ENCODE assay signal across 20 mouse cellular contexts in the genomic region with DNA sequence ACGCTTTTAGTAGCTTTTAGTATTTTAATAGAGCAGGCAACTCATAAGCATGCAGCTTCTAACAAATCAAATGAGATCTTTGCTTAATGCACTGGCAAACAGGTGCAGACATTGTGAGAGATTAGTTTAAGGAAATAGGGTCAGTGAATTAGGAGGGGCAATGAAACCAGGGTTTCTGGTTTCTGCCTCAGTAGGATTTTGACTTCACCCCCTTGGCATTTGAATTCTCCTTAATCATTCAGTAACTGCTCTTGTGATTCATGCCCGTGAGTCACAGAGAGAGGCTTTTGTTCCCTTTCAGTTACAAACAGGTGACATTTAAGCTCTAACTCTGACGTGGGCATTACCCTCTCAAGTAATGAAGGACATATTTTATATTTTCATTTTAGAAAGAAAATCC. TPM values are rescaled to one million over a fixed set of nuclear protein-coding genes. Genes with fewer than 3 reads are reported as not detected.
DNase-seq lines count a peak whose midpoint lies in the region; ATAC-seq and TF ChIP-seq lines count a peak whose summit lies in the region.
"Had no signal": no experiment of that assay in that cellular context is flagged by ENCODE, and none has a peak within 500 bp of the region (broad histone marks: within the 10 kb centered on the region; RNA-seq: fewer than 3 reads in every experiment).

No protein-coding gene starts in this region.

- H3K27me3 ChIP-seq in stomach, embryonic 14.5 days (ENCODE audit: control insufficient read depth, insufficient read depth, low read length) = no peaks in the 10 kb centered on the region
- H3K27me3 ChIP-seq in stomach, postnatal 0 days (ENCODE audit: control insufficient read depth, insufficient read depth, low read length) = no peaks in the 10 kb centered on the region
- H3K27me3 ChIP-seq in forebrain, embryonic 12.5 days = peaks cover 6% of the 10 kb centered on the region; the same call in 1 of the 2 replicates
- H3K27me3 ChIP-seq: limb, embryonic 15.5 days had no signal

- H3K4me1 ChIP-seq in stomach, embryonic 14.5 days (ENCODE audit: control insufficient read depth, insufficient read depth, low read length) = no peaks in the 10 kb centered on the region
- H3K4me1 ChIP-seq in stomach, postnatal 0 days (replicated peaks; ENCODE audit: control insufficient read depth, insufficient read depth) = no peaks in the 10 kb centered on the region
- peaks cover 3% of the 10 kb centered on the region; the same call in 1 of the 2 replicates for H3K4me1 ChIP-seq in forebrain, embryonic 12.5 days
- H3K4me1 ChIP-seq: forebrain, embryonic 13.5 days; heart, embryonic 13.5 days; hindbrain, embryonic 15.5 days; limb, embryonic 15.5 days; midbrain, embryonic 13.5 days had no signal

- 28% methylated on average over 3 of the region's 3 CpGs for WGBS in stomach, embryonic 14.5 days
- 33% methylated on average over 3 of the region's 3 CpGs for WGBS in stomach, postnatal 0 days
- WGBS in forebrain, embryonic 12.5 days = 17% methylated on average over 3 of the region's 3 CpGs

- no peak for TF ChIP-seq CTCF in stomach, postnatal 0 days (IDR thresholded peaks at IDR 0.05; ENCODE audit: low read depth)

- H3K9me3 ChIP-seq in stomach, embryonic 14.5 days (ENCODE audit: control insufficient read depth, low read depth, low read length) = no peaks in the 10 kb centered on the region
- H3K9me3 ChIP-seq in stomach, postnatal 0 days (ENCODE audit: control insufficient read depth, low read length) = no peaks in the 10 kb centered on the region
- no peaks in the 10 kb centered on the region for H3K9me3 ChIP-seq in forebrain, embryonic 12.5 days
- H3K9me3 ChIP-seq: forebrain, embryonic 13.5 days; heart, embryonic 13.5 days; hindbrain, embryonic 15.5 days; limb, embryonic 15.5 days; midbrain, embryonic 13.5 days had no signal

- ATAC-seq in stomach, embryonic 14.5 days (ENCODE audit: insufficient number of reproducible peaks, insufficient read depth, low FRiP score, low read depth) = no peak
- ATAC-seq in stomach, postnatal 0 days (ENCODE audit: low FRiP score, low TSS enrichment) = no peak
- ATAC-seq in forebrain, embryonic 12.5 days (ENCODE audit: low FRiP score) = no peak
- ATAC-seq: forebrain, embryonic 13.5 days; intestine, embryonic 16.5 days; lung, postnatal 0 days; midbrain, embryonic 13.5 days had no signal

- H3K4me2 ChIP-seq in stomach, embryonic 14.5 days (replicated peaks; ENCODE audit: low read depth, low read length) = no peak overlapping the region
- no peak overlapping the region for H3K4me2 ChIP-seq in stomach, postnatal 0 days (replicated peaks; ENCODE audit: low read depth)
- H3K4me2 ChIP-seq in forebrain, embryonic 12.5 days = no peak overlapping the region
- H3K4me2 ChIP-seq: forebrain, embryonic 13.5 days; heart, embryonic 13.5 days; hindbrain, embryonic 15.5 days; limb, embryonic 15.5 days; midbrain, embryonic 13.5 days had no signal

- no peaks in the 10 kb centered on the region for H3K36me3 ChIP-seq in stomach, embryonic 14.5 days (ENCODE audit: control insufficient read depth, insufficient read depth, low read length)
- no peaks in the 10 kb centered on the region for H3K36me3 ChIP-seq in stomach, postnatal 0 days (ENCODE audit: control insufficient read depth, insufficient read depth, low read length)
- no peaks in the 10 kb centered on the region for H3K36me3 ChIP-seq in forebrain, embryonic 12.5 days (replicated peaks)
- H3K36me3 ChIP-seq: heart, embryonic 13.5 days; hindbrain, embryonic 15.5 days; limb, embryonic 15.5 days; midbrain, embryonic 13.5 days had no signal

- TF ChIP-seq EP300 in stomach, postnatal 0 days (optimal IDR thresholded peaks at IDR 0.05) = no peak

- H3K4me3 ChIP-seq in stomach, embryonic 14.5 days (ENCODE audit: low read depth, low read length) = no peak overlapping the region
- H3K4me3 ChIP-seq in stomach, postnatal 0 days (ENCODE audit: low read depth, low read length) = no peak overlapping the region
- no peak overlapping the region for H3K4me3 ChIP-seq in forebrain, embryonic 12.5 days (replicated peaks)
- H3K4me3 ChIP-seq: forebrain, embryonic 13.5 days; heart, embryonic 13.5 days; hindbrain, embryonic 15.5 days; limb, embryonic 15.5 days; midbrain, embryonic 13.5 days had no signal

- peak overlapping the region; percentile 27; the same call in 1 of the 2 replicates for H3K27ac ChIP-seq in stomach, embryonic 14.5 days (ENCODE audit: low read length)
- H3K27ac ChIP-seq in stomach, postnatal 0 days (replicated peaks) = no peak overlapping the region
- H3K27ac ChIP-seq in forebrain, embryonic 12.5 days = no peak overlapping the region
- H3K27ac ChIP-seq: forebrain, embryonic 13.5 days; heart, embryonic 13.5 days; hindbrain, embryonic 15.5 days; limb, embryonic 15.5 days; midbrain, embryonic 13.5 days had no signal

- peak; percentile 60 for DNase-seq in adrenal gland, adult 2 months
- DNase-seq in adrenal gland, adult 8-10 months = no peak
- no peak for DNase-seq in stomach, postnatal 0 days (ENCODE audit: low spot score)
- DNase-seq in ZHBTc4 (ENCODE audit: low read depth, low spot score) = peak; percentile 46
- no peak for DNase-seq in kidney, adult 9 months
- DNase-seq: B cell, adult 2 months; cerebellum, adult 2 months; kidney, postnatal 10 days; right cerebral cortex, postnatal 14 days; spleen, adult 18-20 months had no signal

- H3K9ac ChIP-seq in stomach, embryonic 14.5 days (replicated peaks; ENCODE audit: low read depth, low read length) = no peak overlapping the region
- no peak overlapping the region for H3K9ac ChIP-seq in stomach, postnatal 0 days (ENCODE audit: low read length)
- no peak overlapping the region for H3K9ac ChIP-seq in forebrain, embryonic 12.5 days
- H3K9ac ChIP-seq: forebrain, embryonic 13.5 days; heart, embryonic 13.5 days; hindbrain, embryonic 15.5 days; limb, embryonic 15.5 days; midbrain, embryonic 13.5 days had no signal

RNA-seq across cellular contexts. Expression of gene Prrg4, which starts 6.1 kb away (rescaled TPM):
- total RNA-seq in adrenal gland, adult 2 months (2021) = 1 to 10 TPM; 4.1 to 9.6 TPM
- 1.1 and 1.3 TPM in 2 replicates for polyA plus RNA-seq in adrenal gland, adult 2 months (2012; rRNA removed)
- 10 to 100 TPM in 2 of 4 experiments, 1 to 10 TPM in 2; 3.2 to 20.5 (median 10.9) TPM for total RNA-seq in adrenal gland, adult 8-10 months (2022)
- polyA plus RNA-seq in stomach, embryonic 14.5 days (2014; fragmentation: Nextera tagmentation; extraction: Ambion mirVana) = 6.5 and 6.6 TPM in 2 replicates
- 3.1 and 4.0 TPM in 2 replicates for polyA plus RNA-seq in stomach, postnatal 0 days (2015; fragmentation: Nextera tagmentation; extraction: Ambion mirVana)
- 0.70 and 0.94 TPM in 2 replicates for polyA plus RNA-seq in forebrain, embryonic 12.5 days (2016; fragmentation: Nextera tagmentation; extraction: Ambion mirVana)

RNA-seq across cellular contexts. Expression of gene Ccdc73, which starts 11.9 kb away (rescaled TPM):
- total RNA-seq in adrenal gland, adult 2 months (2021) = 1 to 10 TPM; 5.3 to 6.9 TPM
- polyA plus RNA-seq in adrenal gland, adult 2 months (2012; rRNA removed) = 0.49 and 1.2 TPM in 2 replicates
- total RNA-seq in adrenal gland, adult 8-10 months (2022) = 10 to 100 TPM in 1 of 4 experiments, 1 to 10 TPM in 3; 4.4 to 10.4 (median 4.7) TPM
- 6.6 and 9.2 TPM in 2 replicates for polyA plus RNA-seq in stomach, embryonic 14.5 days (2014; fragmentation: Nextera tagmentation; extraction: Ambion mirVana)
- 5.6 and 6.5 TPM in 2 replicates for polyA plus RNA-seq in stomach, postnatal 0 days (2015; fragmentation: Nextera tagmentation; extraction: Ambion mirVana)
- 8.8 and 9.7 TPM in 2 replicates for polyA plus RNA-seq in forebrain, embryonic 12.5 days (2016; fragmentation: Nextera tagmentation; extraction: Ambion mirVana)
- total RNA-seq: left cerebral cortex, postnatal 25 days had no signal

RNA-seq across cellular contexts. Expression of gene Qser1, which starts 39.2 kb away (rescaled TPM):
- total RNA-seq in adrenal gland, adult 2 months (2021) = 10 to 100 TPM; 19.1 to 29.0 TPM
- polyA plus RNA-seq in adrenal gland, adult 2 months (2012; rRNA removed) = 3.0 and 3.6 TPM in 2 replicates
- 10 to 100 TPM; 19.0 to 26.5 (median 25.6) TPM for total RNA-seq in adrenal gland, adult 8-10 months (2022)
- polyA plus RNA-seq in stomach, embryonic 14.5 days (2014; fragmentation: Nextera tagmentation; extraction: Ambion mirVana) = 18.9 and 19.7 TPM in 2 replicates
- polyA plus RNA-seq in stomach, postnatal 0 days (2015; fragmentation: Nextera tagmentation; extraction: Ambion mirVana) = 2.6 and 3.1 TPM in 2 replicates
- 15.5 and 15.6 TPM in 2 replicates for polyA plus RNA-seq in forebrain, embryonic 12.5 days (2016; fragmentation: Nextera tagmentation; extraction: Ambion mirVana)

Comparison
In these comparisons a context has a peak if more than half of its experiments do, and no peak if none do; other contexts are left out.
1. DNase-seq: peak in adrenal gland, adult 2 months (single experiment) and ZHBTc4 (single experiment); none in adrenal gland, adult 8-10 months (single experiment), stomach, postnatal 0 days (single experiment) and kidney, adult 9 months (single experiment).